Mouse (Mus musculus) kidney, adult 18-20 months (tissue): ENCODE data around the gene Srpk2.
"Not testable (repeated sequence)": the region's sequence is repeated elsewhere in the genome, so short reads cannot be mapped to it uniquely, and the experiment has no call there.

ENCODE experiments used
- DNase-seq: peaks from one replicate; pipeline ENCODE4 v3.0.0; 2021

The Srpk2 gene

DNA sequence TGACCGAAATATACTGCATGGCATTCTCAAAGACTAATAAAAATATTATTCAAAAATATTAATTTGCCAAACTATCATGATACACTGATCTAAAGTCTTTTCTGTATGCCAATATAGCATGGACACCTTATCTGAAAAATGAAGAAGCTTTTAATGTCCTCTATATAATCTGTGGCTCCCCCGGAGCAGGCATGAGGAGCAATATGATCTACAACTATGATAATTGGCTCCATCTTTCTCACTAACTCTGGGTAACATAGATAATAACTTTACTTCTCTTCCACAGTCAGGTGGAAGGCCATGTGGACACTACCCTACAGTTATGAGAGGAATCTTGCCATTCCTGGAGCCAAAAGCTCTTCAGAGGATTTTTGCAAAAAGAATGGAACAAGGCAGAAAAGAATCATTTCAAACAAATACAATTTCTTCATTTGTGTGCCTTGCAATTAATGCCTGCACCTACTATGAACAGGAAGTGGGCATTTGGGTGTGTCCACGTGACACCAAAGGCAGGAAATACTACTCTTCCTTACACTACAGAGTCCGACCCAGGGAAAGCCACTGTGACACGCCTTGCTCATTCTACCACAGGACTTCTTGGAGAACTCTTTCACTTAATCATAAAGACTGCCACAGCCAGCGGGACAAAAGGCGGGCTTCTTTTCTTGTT, 80.2 kb downstream of the Srpk2 start:
- no peak for DNase-seq

DNA sequence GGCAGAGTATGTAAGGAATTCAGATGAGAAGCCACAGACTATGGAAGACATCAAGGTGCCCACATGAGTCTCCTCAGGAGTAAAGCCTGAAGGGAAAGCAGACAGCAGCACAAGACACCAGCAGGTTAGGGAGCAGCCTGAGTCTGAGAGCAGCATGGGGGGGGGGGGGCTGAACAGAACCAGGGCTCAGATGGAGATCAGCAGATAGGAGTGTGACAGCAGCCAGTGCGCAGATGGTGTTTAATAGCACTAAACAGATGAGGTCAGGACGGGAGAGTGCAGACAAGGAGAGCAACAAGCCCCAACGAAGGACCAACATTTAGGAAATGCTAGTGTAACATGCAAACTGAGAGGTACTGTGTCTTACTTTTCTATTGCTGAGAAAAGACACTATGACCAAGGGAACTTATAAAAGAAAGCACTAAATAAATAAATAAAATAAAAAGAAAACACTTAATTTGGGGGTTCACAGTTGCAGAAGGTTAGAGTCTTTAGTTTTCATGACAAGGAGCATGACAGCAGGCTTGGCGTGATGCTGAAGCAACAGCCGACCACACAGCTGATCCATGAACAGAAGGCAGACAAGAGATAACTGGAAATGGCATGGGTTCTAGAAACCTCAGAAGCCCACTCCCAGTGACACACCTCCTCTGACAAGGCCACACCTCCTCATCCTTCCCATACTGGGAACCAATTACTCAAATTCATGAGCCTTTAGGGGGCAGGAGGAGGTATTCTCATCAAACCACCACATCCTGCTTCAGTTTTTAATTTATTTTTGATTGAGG, 84.5 kb downstream of the Srpk2 start:
- DNase-seq = no peak

DNA sequence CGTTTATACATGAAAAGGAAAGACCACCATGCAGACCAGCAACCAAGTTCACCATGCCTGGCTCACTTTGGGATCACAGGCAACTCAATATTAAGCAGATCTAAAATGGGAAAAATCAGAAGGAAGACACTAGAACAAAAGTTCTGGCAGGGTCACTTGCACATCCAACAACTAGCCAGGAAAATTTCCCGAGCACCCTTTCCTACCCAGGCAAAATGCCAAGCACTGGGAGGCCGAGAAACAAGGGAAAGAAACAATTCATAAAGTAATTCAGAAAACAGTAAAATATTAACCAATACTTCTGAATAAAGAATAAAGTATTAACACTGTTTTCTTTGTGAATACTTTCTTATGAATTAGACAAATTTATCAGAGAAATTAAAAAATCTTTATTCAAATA, 85.2 kb downstream of the Srpk2 start:
- DNase-seq = peak; percentile 54

DNA sequence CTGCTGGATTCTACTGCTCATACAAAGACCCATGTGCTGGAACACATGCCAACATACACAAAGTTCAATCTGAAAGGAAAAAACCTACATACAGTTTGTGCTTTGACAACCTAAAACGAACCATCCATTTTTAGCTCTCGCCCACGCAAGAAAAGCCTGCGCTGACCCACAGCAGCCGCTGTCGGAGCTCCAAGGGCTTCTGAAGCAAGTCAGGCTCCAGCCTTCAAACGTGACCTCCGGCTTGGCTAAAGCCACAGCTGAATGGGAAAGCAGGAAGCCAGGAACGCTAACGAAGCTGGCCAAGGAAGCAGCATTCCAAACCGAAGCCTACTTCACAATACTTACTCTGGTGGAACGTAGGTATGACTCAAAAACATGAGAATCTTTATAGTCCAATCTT, 85.9 kb downstream of the Srpk2 start:
- DNase-seq = peak; percentile 55

DNA sequence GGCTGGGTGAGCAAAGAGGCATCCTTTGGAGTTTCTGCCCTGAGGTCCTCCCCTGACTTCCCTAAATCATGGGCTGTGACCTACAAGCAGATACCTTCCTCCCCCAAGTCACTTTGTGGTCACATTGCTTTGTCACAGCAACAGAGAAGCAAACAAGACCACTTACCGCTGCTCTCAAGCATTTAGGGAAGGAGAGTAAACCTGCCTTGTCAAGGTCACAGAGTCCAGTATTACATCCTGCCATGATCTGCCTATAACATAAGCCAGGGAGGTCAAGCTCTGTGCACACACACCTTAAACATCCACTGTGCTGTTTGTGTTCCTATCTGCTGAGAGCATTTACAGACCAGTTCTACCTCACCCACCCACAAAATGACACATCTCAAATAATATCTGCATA, 86.4 kb downstream of the Srpk2 start:
- no peak for DNase-seq

DNA sequence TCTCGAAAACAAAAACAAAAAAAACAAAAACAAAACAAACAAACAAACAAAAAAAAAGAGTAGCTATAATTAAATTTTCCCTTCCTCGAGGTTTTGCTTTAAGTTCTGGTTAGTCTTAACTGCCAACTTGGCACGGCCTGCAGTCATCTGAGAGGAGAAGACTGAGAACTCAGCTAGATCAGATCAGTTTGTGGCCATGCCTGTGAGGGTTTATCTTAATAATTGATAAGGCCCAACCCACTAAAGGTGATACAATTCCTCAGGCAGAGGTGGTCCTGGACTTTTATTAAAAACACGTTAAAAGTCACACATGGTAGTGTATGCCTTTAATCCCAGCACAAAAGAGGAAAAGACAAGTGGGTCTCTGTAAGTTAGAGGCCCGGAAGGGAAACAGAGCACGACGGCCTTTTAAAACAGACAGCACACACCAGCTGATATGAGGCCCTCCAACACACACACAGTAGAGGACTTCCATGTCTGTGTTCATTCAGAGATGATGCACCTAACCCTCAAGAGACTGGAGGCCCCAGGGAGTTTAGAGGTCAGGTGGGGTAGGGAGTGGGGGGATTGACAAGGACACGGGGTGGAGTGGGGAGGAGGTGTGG, 87.1 kb downstream of the Srpk2 start:
- no peak for DNase-seq

DNA sequence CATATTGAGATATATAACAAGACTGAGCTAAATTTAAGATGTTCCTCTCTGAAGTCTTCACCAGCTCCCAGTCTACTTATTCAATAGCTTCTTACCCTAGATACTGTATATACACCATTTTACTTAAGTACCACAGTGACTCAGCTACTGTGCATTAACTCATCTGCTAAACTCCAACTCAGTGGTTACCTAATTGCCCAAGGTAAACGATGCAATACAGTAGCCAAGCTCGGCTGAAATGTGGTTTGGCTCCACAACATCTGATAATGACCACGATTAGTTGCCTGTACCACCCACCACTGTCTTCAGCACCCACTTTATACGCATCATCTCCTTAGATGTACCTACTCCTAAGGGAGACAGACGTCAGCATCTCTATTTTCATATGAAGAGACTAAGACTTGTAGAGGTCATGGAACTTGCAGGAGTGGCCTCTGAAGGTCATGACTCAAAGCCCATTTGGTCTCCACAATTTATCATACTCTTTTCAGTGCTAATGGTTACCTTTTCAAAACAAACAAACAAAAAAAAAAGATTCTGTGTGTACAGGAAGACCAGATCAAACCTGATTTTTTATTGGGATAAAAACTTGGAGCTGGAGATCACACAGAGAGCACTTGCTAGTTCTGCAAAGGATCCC, 88.0 kb downstream of the Srpk2 start:
- DNase-seq = no peak

DNA sequence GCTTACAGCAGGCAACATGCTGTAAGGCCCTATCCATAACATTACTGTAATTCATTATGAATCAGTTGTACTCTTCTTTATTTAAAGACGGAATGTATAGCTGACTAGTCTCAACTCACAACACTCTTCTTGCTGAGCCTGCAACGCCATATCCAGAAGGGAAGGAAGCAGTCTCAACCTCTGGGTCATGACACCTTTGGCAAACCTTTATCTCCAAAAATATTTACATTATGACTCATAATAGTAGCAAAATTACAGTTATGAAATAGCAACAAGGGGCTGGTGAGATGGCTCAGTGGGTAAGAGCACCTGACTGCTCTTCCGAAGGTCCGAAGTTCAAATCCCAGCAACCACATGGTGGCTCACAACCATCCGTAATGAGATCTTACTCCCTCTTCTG, 94.1 kb downstream of the Srpk2 start:
- not testable (repeated sequence) for DNase-seq

DNA sequence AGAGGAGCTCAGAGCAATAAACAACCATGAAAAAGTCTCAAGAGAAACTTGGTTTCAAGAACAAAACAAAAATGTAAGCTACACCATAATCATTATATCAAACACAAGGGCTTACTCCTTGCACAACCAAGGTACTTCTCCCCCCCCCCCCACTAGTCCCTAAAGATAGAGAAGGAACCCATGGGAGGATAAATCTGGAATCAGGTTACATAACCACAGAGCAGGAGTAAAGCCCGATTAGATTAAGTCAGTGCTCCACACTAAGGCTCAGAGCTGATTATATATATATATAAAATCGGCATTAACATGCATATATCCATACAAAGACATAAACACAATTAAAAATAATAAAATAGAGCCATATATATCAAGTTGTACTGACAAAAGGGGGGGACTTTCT, 96.8 kb downstream of the Srpk2 start:
- DNase-seq = no peak

DNA sequence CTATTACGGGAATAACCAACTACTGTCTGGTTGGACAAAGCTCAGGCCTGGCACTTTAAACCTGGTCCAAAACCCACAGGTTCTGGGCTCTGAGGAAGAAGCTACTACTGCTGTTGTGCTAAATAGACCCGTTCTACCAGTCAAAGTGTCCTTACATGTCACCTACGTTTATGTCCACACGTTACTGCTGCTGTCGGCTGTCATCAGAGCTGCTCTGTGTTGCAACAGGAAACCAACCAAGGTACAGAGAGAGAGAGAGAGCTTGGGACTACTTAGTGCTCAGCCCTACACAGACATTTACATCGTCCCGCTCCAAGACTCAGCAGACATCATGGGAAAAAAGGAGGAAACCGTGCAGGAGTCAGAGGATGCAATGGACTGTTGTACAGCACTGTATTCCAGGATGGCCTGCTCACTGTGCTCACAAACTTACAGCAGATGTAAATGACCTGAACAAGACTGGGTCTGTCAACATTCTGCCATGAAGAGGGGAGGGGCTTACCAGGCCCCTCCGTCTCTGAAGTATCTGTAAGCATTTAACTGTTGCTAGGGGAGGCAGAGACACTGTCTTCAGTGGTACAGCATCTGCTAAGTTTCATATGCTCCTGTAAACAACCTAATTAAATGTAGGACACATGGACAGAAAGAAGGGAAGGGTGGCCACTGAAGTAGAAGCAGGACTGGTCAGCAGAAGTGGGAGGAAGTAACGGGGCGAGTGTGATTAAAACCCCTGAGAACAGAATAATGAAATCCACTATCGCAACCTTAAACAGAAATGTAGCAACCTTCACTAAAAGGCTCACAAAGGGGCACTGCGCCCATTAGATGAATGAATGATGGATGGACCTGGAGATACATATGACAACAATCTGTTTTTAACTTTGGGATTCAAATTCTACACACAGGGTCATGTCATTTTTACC, 97.6 kb downstream of the Srpk2 start:
- no peak for DNase-seq

DNA sequence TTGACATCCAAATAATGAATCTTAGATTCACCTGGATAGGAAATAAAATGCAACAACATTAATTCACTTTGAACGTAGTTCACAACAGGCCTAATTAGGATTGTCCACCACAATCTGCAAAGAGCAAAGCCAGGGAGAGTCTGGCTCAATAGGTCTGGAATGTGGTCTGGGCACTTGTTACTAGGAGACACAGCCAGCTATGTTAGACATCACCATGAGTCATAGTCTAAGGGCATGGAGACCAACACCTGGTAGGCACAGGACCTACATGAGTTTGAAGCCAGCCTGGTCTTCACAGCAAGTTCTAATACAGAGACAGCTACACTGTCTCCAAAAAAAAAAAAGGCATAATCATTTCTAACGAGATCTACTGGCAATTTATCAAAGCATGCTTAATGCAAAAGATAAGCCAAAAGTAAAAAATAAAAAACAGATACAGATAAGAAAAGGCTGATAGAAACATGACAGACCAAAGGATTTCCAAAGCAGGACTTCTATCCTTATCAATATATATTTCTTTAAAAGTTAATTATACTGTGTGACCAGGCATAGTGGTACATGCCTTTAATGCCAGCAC, 102.8 kb downstream of the Srpk2 start:
- DNase-seq = no peak

DNA sequence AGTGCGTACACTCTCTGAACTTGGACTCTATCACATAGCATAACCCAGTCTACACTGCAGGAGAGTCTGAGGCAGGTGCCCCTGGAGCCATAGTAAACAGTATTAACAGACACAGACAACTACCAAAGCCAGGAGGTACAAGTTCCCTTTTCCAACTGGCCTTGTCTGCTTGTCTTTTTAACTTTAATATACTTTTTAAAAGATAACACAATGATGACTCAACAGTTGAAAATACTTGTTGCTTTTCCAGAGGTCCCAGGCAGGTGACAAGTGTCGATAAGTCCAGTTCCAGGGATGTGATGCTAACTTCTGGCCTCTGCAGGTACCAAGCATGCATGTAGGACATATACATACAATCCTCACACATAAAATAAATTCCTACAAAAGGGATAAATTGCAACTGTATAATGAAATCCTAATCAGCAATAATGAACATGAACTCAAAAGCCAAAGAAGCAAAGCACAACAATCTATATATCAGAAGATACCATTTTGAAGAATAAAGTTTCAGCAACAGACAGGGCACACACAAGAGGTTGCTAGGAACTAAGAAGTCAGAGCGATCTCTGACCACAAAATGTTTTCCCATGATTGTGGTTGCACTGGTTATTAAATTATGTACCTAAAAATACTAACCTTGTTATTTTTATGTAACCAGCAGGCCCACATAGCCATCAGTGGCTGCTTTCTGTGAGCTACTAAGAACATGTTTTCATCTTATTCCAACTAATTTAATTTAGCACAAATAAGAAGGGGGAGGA, 105.1 kb downstream of the Srpk2 start:
- DNase-seq = no peak

DNA sequence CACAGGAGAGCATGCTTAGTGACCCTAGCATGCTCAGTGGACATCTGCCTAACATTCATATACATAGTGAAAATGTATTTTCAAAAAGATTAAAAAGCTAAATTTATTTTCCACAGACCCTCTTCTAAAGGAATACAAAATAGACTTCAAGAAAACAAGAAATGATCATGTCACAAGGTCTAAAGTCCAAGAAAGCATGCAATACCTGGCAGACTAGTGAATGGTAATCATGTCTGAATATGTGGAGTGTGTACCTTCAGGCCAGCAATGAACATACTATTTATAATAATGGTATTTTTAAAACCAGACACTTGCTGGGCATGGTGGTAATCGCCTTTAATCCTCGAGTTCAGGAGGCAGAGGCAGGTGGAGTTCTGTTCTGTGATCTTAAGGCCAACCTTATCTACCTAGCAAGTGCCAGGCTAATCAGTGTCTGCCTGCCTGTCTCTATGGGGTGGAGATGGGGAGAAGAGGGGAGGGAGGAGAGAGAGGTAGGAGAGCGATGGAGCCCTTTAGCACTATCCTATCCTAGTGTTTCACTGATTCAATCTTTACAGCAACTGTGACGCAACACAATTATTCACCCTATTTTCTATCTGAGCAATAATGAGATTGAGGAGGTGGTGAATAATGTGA, 106.0 kb downstream of the Srpk2 start:
- DNase-seq = no peak

DNA sequence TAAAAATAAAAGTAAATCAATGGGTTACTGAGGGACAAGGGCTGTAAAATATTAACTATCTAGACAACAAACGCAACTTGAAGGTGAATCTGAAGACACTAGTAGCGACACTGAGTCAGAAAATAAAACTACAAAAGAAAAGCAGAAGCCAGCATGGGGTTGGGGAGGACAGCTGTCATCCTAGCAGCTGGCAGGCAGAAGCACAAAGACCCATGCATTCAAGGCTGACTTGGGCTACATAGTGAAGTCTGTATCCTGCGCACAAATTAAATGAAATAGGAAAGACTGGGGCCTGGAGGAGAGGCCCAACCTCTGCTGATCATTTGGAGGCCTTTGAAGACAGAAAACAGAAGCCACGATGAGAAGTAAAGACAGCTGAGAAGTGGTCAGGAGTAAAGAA, 106.6 kb downstream of the Srpk2 start:
- no peak for DNase-seq

DNA sequence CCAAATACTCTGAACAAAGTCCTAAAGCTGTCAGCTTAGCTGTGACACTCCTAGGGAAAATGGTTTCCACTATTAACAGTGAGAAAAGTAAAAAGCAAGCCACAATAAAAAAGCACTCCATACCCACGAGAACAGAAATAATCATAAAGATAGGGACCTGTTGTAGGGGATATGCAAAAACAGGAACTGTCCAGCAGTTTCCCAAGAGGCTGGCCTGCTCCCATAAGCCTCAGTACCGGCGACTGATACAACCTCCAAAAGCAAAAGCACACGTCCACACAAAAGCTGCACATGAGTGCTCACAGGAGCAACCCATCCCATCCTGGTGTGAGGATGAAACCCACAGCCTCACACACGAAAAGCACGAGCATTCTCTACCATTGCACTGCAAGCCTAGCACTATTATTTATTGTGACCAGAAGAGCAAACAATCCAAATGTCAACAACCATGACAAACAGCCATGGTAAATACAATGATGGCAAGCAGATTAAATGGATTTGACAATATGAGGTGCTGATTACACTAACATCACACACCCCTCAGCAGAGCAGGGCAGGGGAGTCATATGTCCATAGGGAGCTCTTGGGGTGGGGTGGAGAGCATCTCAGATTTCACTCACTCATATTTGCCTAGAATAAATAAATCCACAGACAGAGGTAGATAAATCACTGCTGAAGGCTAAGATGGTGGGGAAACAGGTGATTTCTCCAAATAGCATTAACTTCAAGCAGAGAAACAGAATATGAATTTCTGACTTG, 107.9 kb downstream of the Srpk2 start:
- no peak for DNase-seq

DNA sequence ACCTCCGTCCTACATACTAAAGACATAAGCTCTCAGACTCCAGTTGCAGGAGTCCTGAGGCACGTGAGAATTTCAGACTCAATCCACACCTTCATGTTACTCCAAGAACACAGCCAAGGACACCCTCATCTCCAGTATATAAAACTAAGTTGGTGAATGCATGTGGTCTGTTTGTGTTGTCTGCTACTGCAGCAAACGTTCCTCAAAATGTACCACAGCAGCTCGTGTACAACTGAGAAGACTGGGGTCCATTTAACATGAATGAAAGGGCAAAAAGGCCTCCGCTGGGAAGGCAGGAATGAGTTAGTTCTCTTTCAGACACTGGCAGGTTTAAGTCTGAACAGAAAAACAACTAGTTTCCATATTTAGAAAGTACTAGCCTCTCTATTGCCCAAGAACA, 110.5 kb downstream of the Srpk2 start:
- DNase-seq = no peak

DNA sequence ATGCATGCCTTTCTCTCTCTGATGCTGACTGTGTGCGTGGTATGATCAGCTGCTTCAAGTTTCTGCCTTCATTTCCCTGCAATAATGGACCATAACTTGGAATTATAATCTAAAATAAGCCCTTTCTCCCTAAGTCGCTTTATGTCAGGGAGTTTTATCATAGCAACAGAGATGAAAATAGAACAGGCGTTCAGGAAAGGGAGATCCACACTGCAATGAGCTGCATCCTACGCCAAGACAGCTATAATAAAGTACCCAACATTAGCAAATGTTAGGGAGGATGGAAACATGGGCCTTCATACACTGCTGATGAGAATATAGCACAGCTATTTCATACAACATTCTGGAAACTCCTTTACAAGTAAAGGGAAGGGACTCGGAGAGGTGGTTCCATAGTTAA, 116.2 kb downstream of the Srpk2 start:
- no peak for DNase-seq

DNA sequence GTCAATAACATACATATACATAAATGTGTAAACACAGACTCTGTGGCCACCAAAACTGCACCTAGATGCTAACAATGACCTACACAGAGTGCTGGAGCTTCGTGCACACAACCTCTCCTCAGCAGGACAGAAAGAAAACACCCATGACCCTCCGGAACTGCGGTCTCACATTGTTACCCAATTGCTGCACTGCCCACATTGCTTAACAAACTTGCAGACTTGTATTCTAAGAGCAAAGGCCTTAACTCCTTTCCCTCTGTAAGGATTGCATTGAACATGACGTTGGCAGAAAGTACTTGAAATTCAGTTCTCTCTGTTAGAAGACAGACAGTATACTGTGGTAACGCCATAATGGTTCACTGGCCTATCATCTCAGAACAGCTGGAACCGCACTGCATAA, 118.0 kb downstream of the Srpk2 start:
- no peak for DNase-seq

DNA sequence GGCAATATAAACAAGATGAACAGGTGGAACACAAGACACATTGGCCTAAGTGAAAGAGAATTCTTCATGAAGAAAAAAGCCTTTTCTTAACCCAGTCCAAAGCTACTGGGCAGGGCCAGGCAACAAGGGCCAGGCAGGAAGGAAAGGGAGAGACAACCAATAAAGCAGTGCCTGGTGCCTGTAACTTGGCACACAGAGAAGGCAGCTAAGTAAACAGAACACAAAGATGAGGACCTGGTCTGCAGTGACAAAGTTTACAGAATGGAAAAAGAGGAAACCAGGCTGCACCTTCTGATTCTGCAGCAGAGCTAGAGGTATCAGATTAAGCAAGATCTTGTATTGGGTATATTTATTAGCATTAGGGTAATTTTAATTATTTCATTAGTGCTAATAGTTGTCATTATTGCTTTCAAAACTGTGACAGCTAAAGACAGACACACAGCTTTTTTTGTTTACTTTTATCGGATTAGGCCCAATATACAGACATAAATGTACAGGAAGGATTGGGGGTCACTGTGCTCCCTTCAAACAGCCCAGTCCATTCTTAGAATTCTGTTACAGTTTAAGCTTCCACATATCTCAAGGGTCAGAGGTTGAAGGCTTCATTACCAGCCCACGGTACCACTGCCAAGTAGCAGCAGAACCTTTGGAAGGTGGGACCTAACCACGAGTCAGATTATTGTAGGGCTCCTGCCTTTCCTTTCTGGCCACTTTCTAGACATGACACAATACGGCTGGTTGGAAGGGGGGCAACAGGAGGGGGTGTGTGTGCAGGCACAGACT, 121.9 kb downstream of the Srpk2 start:
- DNase-seq = peak; percentile 21
